Mouse (Mus musculus) kidney, adult 2 months (tissue): ENCODE results near the gene Itpripl2.

ENCODE experiments used
- CTCF ChIP-seq: fragments of 200-500 bp; conservative IDR thresholded peaks from 2 replicates; pipeline ENCODE4 v1.5.1; 2011; ENCODE audit warnings: low read depth, mild to moderate bottlenecking, control low read depth, low read length, moderate library complexity, mixed read lengths; ENCODE audit not compliant: insufficient read depth, insufficient read length
- POLR2A ChIP-seq: fragments of 200-500 bp; IDR thresholded peaks from one replicate; pipeline ENCODE4 v1.6.1; 2011; ENCODE audit warnings: low read depth, low read length, control low read depth

GRCm38 (mm10) chr7:118483996-118484395, 7.8 kb downstream of the Itpripl2 start:
- TF ChIP-seq CTCF (no peak), POLR2A (no peak)
